Mouse (Mus musculus) bone marrow macrophage, adult 2 months (primary cell): ENCODE data around the gene Cd5.

Source experiments
- CTCF ChIP-seq: IDR thresholded peaks from 2 replicates; pipeline ENCODE4 v1.5.1; 2012; ENCODE audit warnings: low read depth, mild to moderate bottlenecking, low read length, moderate library complexity
- POLR2A ChIP-seq: IDR thresholded peaks from 2 replicates; pipeline ENCODE4 v1.6.1; 2012; ENCODE audit warnings: mild to moderate bottlenecking, low read depth, low read length, borderline replicate concordance

GRCm38 (mm10) chr19:10786753-10787152, 48.0 kb upstream of the Cd5 start:
- no peak for TF ChIP-seq CTCF
- TF ChIP-seq POLR2A, result no peak
